Mouse (Mus musculus) megakaryocyte, embryonic 14.5 days (primary cell): ENCODE data around the gene Smarcd3.

Experiments
- FLI1 ChIP-seq: IDR thresholded peaks from 2 replicates; pipeline ENCODE4 v1.6.1; 2012; ENCODE audit warnings: low read length, inconsistent platforms, mixed read lengths
- GATA1 ChIP-seq: IDR thresholded peaks from 3 replicates; pipeline ENCODE4 v1.6.1; 2012; ENCODE audit warnings: mixed read lengths, low read length, inconsistent platforms, borderline replicate concordance

- no peak for TF ChIP-seq GATA1
- no peak for TF ChIP-seq FLI1
Measured at GRCm38 (mm10) chr5:24599137-24599536, 25.1 kb downstream of the Smarcd3 start.
